Mouse (Mus musculus) olfactory bulb, adult 2 months (tissue): ENCODE results near the gene U2af1.

Experiments used
- CTCF ChIP-seq: fragments of 200-500 bp; IDR thresholded peaks from 2 replicates; pipeline ENCODE4 v1.5.1; 2012; ENCODE audit warnings: low read depth, mild to moderate bottlenecking, low read length, moderate library complexity; ENCODE audit not compliant: insufficient read depth
- POLR2A ChIP-seq: fragments of 200-500 bp; IDR thresholded peaks from 2 replicates; pipeline ENCODE4 v1.6.1; 2012; ENCODE audit warnings: mild to moderate bottlenecking, low read depth, low read length, moderate library complexity; ENCODE audit not compliant: insufficient read depth

DNA sequence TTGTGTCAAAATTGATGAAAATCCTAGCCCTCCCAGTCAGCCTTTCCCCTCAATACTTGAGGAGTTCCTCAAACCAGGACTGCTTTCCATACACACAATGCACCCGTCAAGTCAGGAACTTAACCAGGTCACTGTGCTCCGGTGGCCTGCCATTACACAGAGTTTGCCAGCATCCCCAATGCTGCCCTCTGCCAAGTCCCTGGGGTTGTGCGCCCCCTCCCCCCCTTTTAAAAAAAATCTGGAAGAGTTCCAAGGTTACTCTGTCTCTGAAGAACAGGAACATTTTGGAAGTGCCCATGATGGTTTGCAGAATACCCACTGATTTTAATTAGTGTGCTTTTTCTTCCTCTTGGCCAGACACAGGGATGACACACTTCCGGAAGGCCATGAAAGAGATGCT is 19.0 kb downstream of the U2af1 start:
- TF ChIP-seq CTCF, result no peak
- no peak for TF ChIP-seq POLR2A
